Mouse (Mus musculus) embryonic facial prominence, embryonic 11.5 days (tissue): ENCODE data around the gene Cpne5. TPM values are rescaled to one million over a fixed set of nuclear protein-coding genes. Genes with fewer than 3 reads are reported as not detected.
"Not testable (repeated sequence)": the region's sequence is repeated elsewhere in the genome, so short reads cannot be mapped to it uniquely, and the experiment has no call there.

ENCODE experiments used
- ATAC-seq: fragments of 200-750 bp; cut with Nextera tagmentation; replicated peaks from 2 replicates; pipeline ENCODE4 v1.8.0; 2017; ENCODE audit warnings: low read depth; ENCODE audit not compliant: insufficient number of reproducible peaks, low FRiP score, low TSS enrichment
- DNase-seq: peaks from one replicate; pipeline ENCODE4 v3.0.0-alpha.2; 2015; ENCODE audit warnings: low spot score
- H3K27ac ChIP-seq: fragments of 300-500 bp; sonication (generic); replicated peaks from 2 replicates; pipeline ENCODE4 v1.5.1; 2014; ENCODE audit warnings: mild to moderate bottlenecking, low read depth, low read length, control low read depth
- H3K27me3 ChIP-seq: fragments of 300-500 bp; sonication (generic); 2 replicates; pipeline ENCODE4 v1.6.1; 2014; ENCODE audit warnings: mild to moderate bottlenecking, low read length, moderate library complexity, mixed read lengths; ENCODE audit not compliant: control insufficient read depth, insufficient read depth
- H3K36me3 ChIP-seq: fragments of 300-500 bp; sonication (generic); replicated peaks from 2 replicates; pipeline ENCODE4 v1.6.1; 2014; ENCODE audit warnings: low read depth, mild to moderate bottlenecking, low read length, moderate library complexity, mixed read lengths; ENCODE audit not compliant: control insufficient read depth, insufficient read depth
- H3K4me1 ChIP-seq: fragments of 300-500 bp; sonication (generic); 2 replicates; pipeline ENCODE4 v1.6.1; 2014; ENCODE audit warnings: low read length, mixed read lengths; ENCODE audit not compliant: control insufficient read depth, insufficient read depth
- H3K4me2 ChIP-seq: fragments of 300-500 bp; sonication (generic); 2 replicates; pipeline ENCODE4 v1.6.1; 2014; ENCODE audit warnings: low read depth, mild to moderate bottlenecking, control low read depth, low read length, moderate library complexity
- H3K4me3 ChIP-seq: fragments of 300-500 bp; sonication (generic); 2 replicates; pipeline ENCODE4 v1.5.1; 2014; ENCODE audit warnings: low read depth, low read length, control low read depth
- H3K9ac ChIP-seq: fragments of 300-500 bp; sonication (generic); replicated peaks from 2 replicates; pipeline ENCODE4 v1.6.1; 2014; ENCODE audit warnings: mild to moderate bottlenecking, control low read depth, low read length
- H3K9me3 ChIP-seq: fragments of 300-500 bp; sonication (generic); replicated peaks from 2 replicates; pipeline ENCODE4 v1.6.1; 2016; ENCODE audit warnings: mild to moderate bottlenecking, low read length, inconsistent platforms, mixed read lengths; ENCODE audit not compliant: control insufficient read depth
- WGBS: fragments of 180-500 bp; shearing (Covaris S2); extraction: QIAGEN DNeasy Blood & Tissue Kit; methylation state at CpG from one replicate; pipeline ENCODE4 v1.1.7; 2014; 5-methylcytosine and 5-hydroxymethylcytosine counted together
- polyA plus RNA-seq: library from polyadenylated mRNA; unstranded; fragments of >200 nt; fragmentation: Nextera tagmentation; extraction: Ambion mirVana; gene quantifications from 2 replicates; pipeline ENCODE4 v1.2.1, GENCODE M21; 2014

Cpne5 gene
- polyA plus RNA-seq, 1 experiment from 2014 or later: 4.5 TPM

DNA sequence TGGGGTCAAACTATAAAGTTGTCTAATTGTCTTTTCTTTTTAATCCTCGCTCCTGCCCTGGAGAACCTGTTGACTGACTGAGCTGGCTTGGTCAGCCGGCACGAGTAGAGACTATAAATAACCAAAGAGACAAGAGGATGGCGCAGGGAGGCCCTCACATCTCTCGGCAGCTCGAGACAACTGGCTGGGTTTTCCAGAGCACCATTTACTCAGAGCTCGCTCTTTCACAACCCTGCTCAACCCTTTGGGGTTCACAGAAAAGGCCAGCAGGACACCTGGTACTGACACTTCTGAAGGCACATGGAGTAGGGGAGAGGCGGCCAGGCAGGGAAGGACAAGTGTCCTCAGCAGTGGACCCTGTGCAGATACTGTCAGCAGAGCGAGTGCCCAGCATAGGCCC is 15.7 kb upstream of the Cpne5 start:
- WGBS: 88% methylated on average over 9 of the region's 9 CpGs

DNA sequence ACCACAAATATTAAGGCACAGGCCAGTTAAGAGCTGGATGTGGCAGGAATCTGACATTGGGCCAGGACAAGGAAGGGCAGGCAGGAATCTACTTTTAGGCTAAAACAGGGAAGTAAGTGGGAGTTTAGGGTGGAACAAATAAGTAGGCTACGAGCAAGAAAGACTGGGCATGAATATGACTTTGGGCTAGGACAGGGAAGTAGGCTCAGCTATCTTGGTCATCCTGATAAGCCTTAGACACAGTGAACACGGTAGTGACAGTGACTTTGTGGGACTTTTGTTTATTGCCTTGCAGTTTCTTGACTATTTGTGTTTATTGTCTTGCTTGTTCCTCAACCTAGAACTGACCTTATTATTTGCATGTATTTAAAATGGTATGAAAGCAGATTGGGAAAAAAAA is 15.3 kb upstream of the Cpne5 start:
- Histone ChIP-seq H3K4me3 (no peak overlapping the region), H3K9me3 (no peaks in the 10 kb centered on the region), H3K4me1 (no peaks in the 10 kb centered on the region), H3K27me3 (no peaks in the 10 kb centered on the region), H3K36me3 (peaks cover 5% of the 10 kb centered on the region), H3K9ac (no peak overlapping the region), H3K27ac (no peak overlapping the region), H3K4me2 (no peak overlapping the region)
- DNase-seq: no peak
- 93% methylated on average over 2 of the region's 2 CpGs for WGBS
- ATAC-seq: no peak

More for the DNA sequence above, 15.7 kb upstream of the Cpne5 start:
- Histone ChIP-seq H3K27me3 (no peaks in the 10 kb centered on the region), H3K36me3 (peaks cover 5% of the 10 kb centered on the region), H3K27ac (no peak overlapping the region), H3K4me2 (no peak overlapping the region), H3K4me3 (no peak overlapping the region), H3K4me1 (no peaks in the 10 kb centered on the region), H3K9me3 (no peaks in the 10 kb centered on the region), H3K9ac (no peak overlapping the region)
- ATAC-seq (no peak), DNase-seq (no peak)

DNA sequence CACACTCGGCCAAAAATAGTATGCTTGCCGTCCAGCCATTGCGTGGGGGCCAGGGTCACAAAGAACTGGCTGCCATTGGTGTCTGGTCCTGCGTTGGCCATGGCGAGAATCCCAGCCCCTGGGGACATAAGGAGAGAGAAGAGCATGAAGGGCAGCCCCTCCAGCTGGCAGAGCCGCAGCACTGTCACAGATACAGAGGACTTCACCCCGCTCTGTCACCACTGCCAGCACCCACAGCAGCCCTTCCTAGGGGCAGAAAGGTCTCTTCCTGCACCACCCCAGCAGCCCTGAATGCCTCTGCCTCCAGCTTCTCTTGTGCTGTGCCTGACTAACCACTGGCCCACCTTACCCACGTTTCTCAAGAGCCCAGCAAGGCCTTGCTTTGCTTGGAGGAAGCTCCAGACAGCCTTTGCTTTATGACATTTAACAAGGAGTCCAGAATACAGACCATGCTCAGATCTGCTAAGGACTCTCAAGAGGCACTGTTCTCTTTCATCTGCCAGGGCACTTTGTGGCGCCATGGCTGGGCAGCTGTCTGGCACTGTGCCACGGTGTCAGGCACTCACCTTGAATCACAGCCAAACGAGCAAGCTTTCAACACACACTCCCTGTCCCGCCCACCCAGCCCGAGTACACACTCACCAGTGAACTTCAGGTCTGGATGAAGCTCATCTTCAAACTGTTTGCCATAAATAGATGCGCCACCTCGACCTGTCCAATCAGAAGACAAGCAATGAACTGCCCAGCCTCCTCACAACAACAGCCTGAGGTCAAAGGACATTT is 13.8 kb upstream of the Cpne5 start:
- Histone ChIP-seq H3K4me3 (no peak overlapping the region), H3K27ac (no peak overlapping the region), H3K9me3 (no peaks in the 10 kb centered on the region), H3K4me2 (no peak overlapping the region), H3K27me3 (no peaks in the 10 kb centered on the region), H3K36me3 (peaks cover 5% of the 10 kb centered on the region), H3K9ac (no peak overlapping the region), H3K4me1 (no peaks in the 10 kb centered on the region)
- no peak for DNase-seq
- 85% methylated on average over 14 of the region's 15 CpGs for WGBS
- ATAC-seq: no peak

DNA sequence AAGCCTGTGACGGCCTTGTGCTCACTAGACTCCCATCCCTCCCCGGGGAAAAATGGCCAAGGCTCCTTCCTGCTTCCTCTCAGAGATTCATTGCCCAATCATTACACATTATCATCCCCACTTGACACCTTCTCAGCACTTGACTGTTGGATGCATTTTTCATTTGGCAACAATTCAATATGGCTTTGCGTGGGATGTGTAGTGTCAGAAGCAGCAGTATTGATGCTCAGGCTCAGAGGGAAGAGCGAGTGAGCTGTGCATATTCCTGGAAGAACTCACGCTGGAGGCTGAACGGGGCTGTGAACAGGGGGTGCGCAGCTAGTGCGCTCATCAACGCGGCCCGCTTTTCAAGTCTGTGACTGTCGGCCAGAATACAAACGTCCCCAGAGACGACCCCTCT is 13.0 kb upstream of the Cpne5 start:
- not testable (repeated sequence) for H3K9ac ChIP-seq, H3K36me3 ChIP-seq, ATAC-seq, H3K9me3 ChIP-seq, H3K27me3 ChIP-seq, DNase-seq, H3K4me1 ChIP-seq, H3K4me2 ChIP-seq, H3K4me3 ChIP-seq, H3K27ac ChIP-seq
- WGBS: 92% methylated on average over 14 of the region's 14 CpGs

DNA sequence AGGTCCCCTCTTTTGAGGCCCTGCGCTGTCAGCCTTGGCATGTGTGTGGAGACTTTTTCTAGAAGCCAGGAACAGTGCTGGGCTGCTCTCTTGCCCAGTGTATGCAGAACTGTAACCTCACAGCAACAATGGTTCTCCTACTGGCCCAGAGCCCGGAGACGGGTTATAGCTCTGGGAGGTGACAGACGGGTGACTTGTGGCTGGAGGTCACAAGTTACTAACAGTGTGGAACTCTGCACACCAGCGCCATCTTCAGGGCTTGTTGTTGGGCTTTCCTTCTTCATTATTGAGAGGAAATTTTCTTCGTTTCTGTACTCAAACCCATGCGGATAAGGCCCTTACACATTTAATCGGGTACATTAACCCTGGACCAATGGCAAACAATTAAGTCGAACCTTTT is 11.5 kb upstream of the Cpne5 start:
- Histone ChIP-seq H3K36me3 (peaks cover 5% of the 10 kb centered on the region), H3K4me2 (no peak overlapping the region), H3K27ac (no peak overlapping the region), H3K4me1 (peaks cover 13% of the 10 kb centered on the region), H3K9ac (no peak overlapping the region), H3K9me3 (no peaks in the 10 kb centered on the region), H3K27me3 (no peaks in the 10 kb centered on the region), H3K4me3 (no peak overlapping the region)
- ATAC-seq (no peak), DNase-seq (no peak)
- WGBS: 66% methylated on average over 9 of the region's 9 CpGs

GRCm38 (mm10) chr17:29247881-29248280 is 9.9 kb upstream of the Cpne5 start:
- Histone ChIP-seq H3K36me3 (peaks cover 3% of the 10 kb centered on the region), H3K9ac (no peak overlapping the region), H3K4me2 (no peak overlapping the region), H3K27ac (no peak overlapping the region), H3K4me3 (no peak overlapping the region), H3K27me3 (no peaks in the 10 kb centered on the region), H3K4me1 (peaks cover 13% of the 10 kb centered on the region), H3K9me3 (no peaks in the 10 kb centered on the region)
- DNase-seq: no peak
- ATAC-seq: no peak
- WGBS: 83% methylated on average over 13 of the region's 13 CpGs

DNA sequence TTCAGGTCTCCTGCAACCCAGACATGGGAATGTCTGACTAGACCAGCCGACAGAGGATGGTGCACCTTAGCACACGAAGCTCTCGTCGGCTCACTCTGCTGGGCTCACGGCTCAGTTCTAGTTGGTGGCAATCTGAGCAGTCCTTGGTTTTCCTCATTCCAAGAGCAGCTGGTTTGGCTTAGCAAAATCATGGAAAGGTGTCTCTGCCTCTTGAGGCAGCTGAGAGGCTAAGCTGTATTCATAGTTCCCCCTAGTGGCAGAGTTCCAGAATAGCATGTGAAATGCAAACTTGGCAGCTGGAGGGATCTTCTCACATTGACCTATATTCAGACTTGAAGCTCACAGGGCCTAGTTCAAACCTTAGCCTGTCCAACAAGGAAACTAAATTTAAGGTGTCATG is 8.6 kb upstream of the Cpne5 start:
- Histone ChIP-seq H3K4me2 (no peak overlapping the region), H3K4me3 (no peak overlapping the region), H3K9ac (no peak overlapping the region), H3K4me1 (peaks cover 13% of the 10 kb centered on the region), H3K27me3 (no peaks in the 10 kb centered on the region), H3K27ac (no peak overlapping the region), H3K9me3 (no peaks in the 10 kb centered on the region), H3K36me3 (peaks cover 3% of the 10 kb centered on the region)
- peak; percentile 96 for DNase-seq
- 15% methylated on average over 5 of the region's 5 CpGs for WGBS
- ATAC-seq: no peak

- H3K4me1 ChIP-seq: peaks cover 13% of the 10 kb centered on the region
- H3K27me3 ChIP-seq: no peaks in the 10 kb centered on the region
- peaks cover 3% of the 10 kb centered on the region for H3K36me3 ChIP-seq
- WGBS: 38% methylated on average over 7 of the region's 7 CpGs
- H3K9me3 ChIP-seq: no peaks in the 10 kb centered on the region
- no peak overlapping the region for H3K4me3 ChIP-seq
- H3K9ac ChIP-seq: no peak overlapping the region; the same call in 1 of the 2 replicates
- no peak for DNase-seq
- H3K4me2 ChIP-seq: no peak overlapping the region
- H3K27ac ChIP-seq: no peak overlapping the region
- no peak for ATAC-seq
Measured at GRCm38 (mm10) chr17:29245725-29246124, 7.8 kb upstream of the Cpne5 start.
